19 mouse cellular contexts compared by ENCODE assay signal in the genomic region with DNA sequence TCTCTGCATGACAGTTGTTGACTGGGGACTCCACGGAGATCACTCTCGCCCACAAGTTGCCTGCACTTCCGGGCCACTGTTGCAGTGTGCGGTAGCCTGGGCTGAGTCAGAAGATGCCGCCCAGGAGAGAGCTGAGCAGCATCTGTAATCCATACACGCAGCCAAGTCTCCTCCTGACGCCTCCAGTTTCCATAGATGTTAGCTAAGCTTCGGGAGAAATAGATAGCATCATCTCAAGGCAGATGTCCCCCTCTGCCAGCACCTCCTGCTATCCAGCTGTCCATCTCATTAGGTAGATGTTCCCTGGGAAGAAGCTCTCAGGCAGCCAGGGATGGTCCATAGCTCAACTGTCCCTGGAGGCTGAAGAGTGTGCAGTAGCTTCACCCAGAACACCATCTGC.
A peak's percentile ranks its signal among the peaks of the same experiment; 100 is the strongest.
DNase-seq lines count a peak whose midpoint lies in the region; ATAC-seq lines count a peak whose summit lies in the region.
"Had no signal": no experiment of that assay in that cellular context is flagged by ENCODE, and none has a peak within 500 bp of the region (broad histone marks: within the 10 kb centered on the region; RNA-seq: fewer than 3 reads in every experiment).

No protein-coding gene starts in this region.

- no peak for DNase-seq in frontal cortex, postnatal 14 days (ENCODE audit: low spot score in 2 of 2)
- peak; percentile 22 to 26 for DNase-seq in left cerebral cortex, adult 18-20 months (ENCODE audit: low spot score in 2 of 2)
- no peak for DNase-seq in left cerebral cortex, postnatal 10 days (ENCODE audit: extremely low spot score in 1 of 2, low spot score in 2 of 2)
- DNase-seq in right cerebral cortex, adult 2 months (ENCODE audit: low spot score in 2 of 2) = peak; percentile 52 to 53
- DNase-seq in right cerebral cortex, postnatal 14 days = no peak
- peak; percentile 34 for DNase-seq in telencephalon, adult 2 months (ENCODE audit: low read depth, low spot score)
- DNase-seq in kidney, postnatal 14 days = no peak
- DNase-seq: adrenal gland, postnatal 14 days; B cell, adult 2 months; cerebellum, adult 18-20 months; cerebellum, postnatal 10 days; gastrocnemius, postnatal 10 days; heart, adult 18-20 months; heart, postnatal 10 days; heart, postnatal 4 days had no signal

- peak; percentile 42 for ATAC-seq in frontal cortex, adult (ENCODE audit: low TSS enrichment)
- ATAC-seq: CD4-positive, CD25-positive, alpha-beta regulatory T cell, adult 4 months; forebrain, embryonic 13.5 days; hindbrain, embryonic 16.5 days had no signal

- intact Hi-C loops in left cerebral cortex, postnatal 10 days (cut with DNase I) = loop anchor here (5.0 kb wide), 1 partner anchor 197 kb away; a partner anchor contains a TSS

Comparison
In these comparisons a context has a peak if more than half of its experiments do, and no peak if none do; other contexts are left out.
1. DNase-seq: peak in left cerebral cortex, adult 18-20 months (2 of 2), right cerebral cortex, adult 2 months (2 of 2) and telencephalon, adult 2 months (single experiment); none in frontal cortex, postnatal 14 days (0 of 2), left cerebral cortex, postnatal 10 days (0 of 2), right cerebral cortex, postnatal 14 days (single experiment) and kidney, postnatal 14 days (single experiment).